Mouse (Mus musculus) lung, adult 2 months (tissue): ENCODE data around the gene Mid1.
"Not testable (repeated sequence)": the region's sequence is repeated elsewhere in the genome, so short reads cannot be mapped to it uniquely, and the experiment has no call there.

ENCODE experiments used
- CTCF ChIP-seq: fragments of 200-500 bp; IDR thresholded peaks from 2 replicates; pipeline ENCODE4 v1.5.1; 2011; ENCODE audit warnings: mild to moderate bottlenecking, low read length, control low read depth; ENCODE audit not compliant: insufficient read depth
- POLR2A ChIP-seq: fragments of 200-500 bp; IDR thresholded peaks from 2 replicates; pipeline ENCODE4 v1.6.1; 2011; ENCODE audit warnings: low read depth, mild to moderate bottlenecking, control low read depth, low read length, borderline replicate concordance; ENCODE audit errors: extremely low read depth

DNA sequence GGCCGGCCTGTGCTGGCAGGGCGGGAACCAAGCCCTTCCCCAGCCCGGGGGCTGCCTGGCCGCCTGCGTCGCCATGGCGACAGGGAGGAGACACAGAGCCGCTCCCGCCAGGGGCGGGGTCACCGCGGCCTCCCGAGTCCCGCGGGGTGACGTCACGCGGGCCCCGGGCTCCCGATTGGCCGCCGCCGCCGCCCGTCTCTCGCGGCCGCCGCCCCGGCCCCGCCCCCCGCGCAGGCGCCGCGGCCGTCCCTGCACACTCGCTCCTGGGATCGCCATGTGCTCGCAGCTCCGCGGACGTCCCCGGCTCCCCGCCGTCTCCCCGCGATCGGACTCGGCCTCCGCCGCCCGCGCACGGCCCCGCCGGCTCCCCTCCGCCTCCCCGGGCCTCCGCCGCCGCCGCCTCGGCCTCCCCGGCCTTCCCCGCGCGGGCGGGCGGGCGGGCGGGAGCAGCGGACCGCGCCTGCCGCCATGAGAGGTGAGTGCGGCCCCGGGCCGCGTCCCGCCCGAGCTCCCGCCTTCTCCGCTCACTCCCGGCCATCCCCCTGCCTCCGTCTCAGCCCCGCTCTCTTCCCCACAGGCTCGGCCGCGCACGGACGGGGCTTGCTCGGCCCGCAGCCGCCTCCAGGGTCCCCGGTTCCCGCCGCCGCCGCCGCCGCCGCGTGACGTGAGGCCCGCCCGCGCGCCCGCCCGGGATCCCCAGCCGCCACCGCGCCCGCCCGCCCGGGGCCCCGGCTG, 324.2 kb downstream of the Mid1 start, which contains the start of gene Gm21887:
- TF ChIP-seq CTCF, POLR2A: not testable (repeated sequence)
